Mouse (Mus musculus): Measurements from ENCODE around the gene Gm20388. TPM values are rescaled to one million over a fixed set of nuclear protein-coding genes. Genes with fewer than 3 reads are reported as not detected.
A peak's percentile ranks its signal among the peaks of the same experiment; 100 is the strongest.

The Gm20388 gene
- polyA plus RNA-seq, 1 experiment from 2014 or later = not detected

- Histone ChIP-seq H3K27ac (replicated peaks) (peak overlapping the region; percentile 35), H3K36me3 (ENCODE audit: control insufficient read depth, insufficient read depth, low read length) (no peaks in the 10 kb centered on the region), H3K4me1 (replicated peaks; ENCODE audit: control insufficient read depth, insufficient read depth) (peaks cover 4% of the 10 kb centered on the region; the same call in 1 of the 2 replicates), H3K27me3 (ENCODE audit: control insufficient read depth, insufficient read depth, low read length) (no peaks in the 10 kb centered on the region), H3K4me3 (ENCODE audit: low read depth, low read length) (no peak overlapping the region), H3K9me3 (ENCODE audit: control insufficient read depth, low read length) (no peaks in the 10 kb centered on the region), H3K4me2 (replicated peaks; ENCODE audit: low read depth) (no peak overlapping the region), H3K9ac (ENCODE audit: low read length) (no peak overlapping the region)
- ATAC-seq (ENCODE audit: low FRiP score, low TSS enrichment) (no peak), DNase-seq (ENCODE audit: low spot score) (no peak)
- WGBS = 78% methylated on average over 3 of the region's 3 CpGs
- TF ChIP-seq CTCF (IDR thresholded peaks at IDR 0.05; ENCODE audit: low read depth) = no peak
- TF ChIP-seq EP300 (optimal IDR thresholded peaks at IDR 0.05) = no peak
Measured at GRCm38 (mm10) chr8:122979424-122979823, 3068.8 kb downstream of the Gm20388 start.

GRCm38 (mm10) chr8:122979865-122980509 lies 3069.3 kb downstream of the Gm20388 start:
- Histone ChIP-seq H3K4me2 (replicated peaks; ENCODE audit: low read depth) (no peak overlapping the region), H3K4me3 (ENCODE audit: low read depth, low read length) (no peak overlapping the region), H3K9me3 (ENCODE audit: control insufficient read depth, low read length) (no peaks in the 10 kb centered on the region), H3K36me3 (ENCODE audit: control insufficient read depth, insufficient read depth, low read length) (no peaks in the 10 kb centered on the region), H3K4me1 (replicated peaks; ENCODE audit: control insufficient read depth, insufficient read depth) (peaks cover 4% of the 10 kb centered on the region; the same call in 1 of the 2 replicates), H3K9ac (ENCODE audit: low read length) (no peak overlapping the region), H3K27ac (replicated peaks) (peak overlapping the region; percentile 35), H3K27me3 (ENCODE audit: control insufficient read depth, insufficient read depth, low read length) (no peaks in the 10 kb centered on the region)
- DNase-seq (ENCODE audit: low spot score) (no peak), ATAC-seq (ENCODE audit: low FRiP score, low TSS enrichment) (no peak)
- TF ChIP-seq EP300 (optimal IDR thresholded peaks at IDR 0.05) (no peak), CTCF (IDR thresholded peaks at IDR 0.05; ENCODE audit: low read depth) (no peak)
- WGBS = 60% methylated on average over 10 of the region's 10 CpGs

GRCm38 (mm10) chr8:122981646-122982045 lies 3071.0 kb downstream of the Gm20388 start:
- 60% methylated on average over 5 of the region's 5 CpGs for WGBS
- Histone ChIP-seq H3K4me2 (replicated peaks; ENCODE audit: low read depth) (no peak overlapping the region), H3K9me3 (ENCODE audit: control insufficient read depth, low read length) (no peaks in the 10 kb centered on the region), H3K27ac (replicated peaks) (0 out of 2 replicates have a peak overlapping the region, but pooled peaks have one; percentile 18), H3K9ac (ENCODE audit: low read length) (no peak overlapping the region), H3K36me3 (ENCODE audit: control insufficient read depth, insufficient read depth, low read length) (no peaks in the 10 kb centered on the region), H3K27me3 (ENCODE audit: control insufficient read depth, insufficient read depth, low read length) (no peaks in the 10 kb centered on the region), H3K4me3 (ENCODE audit: low read depth, low read length) (no peak overlapping the region), H3K4me1 (replicated peaks; ENCODE audit: control insufficient read depth, insufficient read depth) (peaks cover 4% of the 10 kb centered on the region; the same call in 1 of the 2 replicates)
- TF ChIP-seq EP300 (optimal IDR thresholded peaks at IDR 0.05) (no peak), CTCF (IDR thresholded peaks at IDR 0.05; ENCODE audit: low read depth) (no peak)
- DNase-seq (ENCODE audit: low spot score) (no peak), ATAC-seq (ENCODE audit: low FRiP score, low TSS enrichment) (no peak)

GRCm38 (mm10) chr8:122983178-122983942 lies 3072.7 kb downstream of the Gm20388 start:
- H3K4me3 ChIP-seq (ENCODE audit: low read depth, low read length) = no peak overlapping the region
- H3K4me2 ChIP-seq (replicated peaks; ENCODE audit: low read depth) = no peak overlapping the region
- peaks cover 4% of the 10 kb centered on the region; the same call in 1 of the 2 replicates for H3K4me1 ChIP-seq (replicated peaks; ENCODE audit: control insufficient read depth, insufficient read depth)
- H3K27ac ChIP-seq (replicated peaks) = peak overlapping the region; percentile 63; the same call in 1 of the 2 replicates
- H3K27me3 ChIP-seq (ENCODE audit: control insufficient read depth, insufficient read depth, low read length) = no peaks in the 10 kb centered on the region
- no peaks in the 10 kb centered on the region for H3K9me3 ChIP-seq (ENCODE audit: control insufficient read depth, low read length)
- no peak overlapping the region for H3K9ac ChIP-seq (ENCODE audit: low read length)
- 71% methylated on average over 19 of the region's 19 CpGs for WGBS
- no peak for TF ChIP-seq EP300 (optimal IDR thresholded peaks at IDR 0.05)
- peak; percentile 33; the same call in 1 of the 2 replicates for TF ChIP-seq CTCF (IDR thresholded peaks at IDR 0.05; ENCODE audit: low read depth)
- ATAC-seq (ENCODE audit: low FRiP score, low TSS enrichment) (peak; percentile 74), DNase-seq (ENCODE audit: low spot score) (peak; percentile 65)
- no peaks in the 10 kb centered on the region for H3K36me3 ChIP-seq (ENCODE audit: control insufficient read depth, insufficient read depth, low read length)

GRCm38 (mm10) chr8:122984175-122984574 lies 3073.5 kb downstream of the Gm20388 start:
- no peak for DNase-seq (ENCODE audit: low spot score)
- Histone ChIP-seq H3K4me2 (replicated peaks; ENCODE audit: low read depth) (no peak overlapping the region), H3K4me1 (replicated peaks; ENCODE audit: control insufficient read depth, insufficient read depth) (peaks cover 4% of the 10 kb centered on the region; the same call in 1 of the 2 replicates), H3K9ac (ENCODE audit: low read length) (no peak overlapping the region), H3K4me3 (ENCODE audit: low read depth, low read length) (no peak overlapping the region), H3K9me3 (ENCODE audit: control insufficient read depth, low read length) (no peaks in the 10 kb centered on the region), H3K36me3 (ENCODE audit: control insufficient read depth, insufficient read depth, low read length) (no peaks in the 10 kb centered on the region), H3K27ac (replicated peaks) (no peak overlapping the region), H3K27me3 (ENCODE audit: control insufficient read depth, insufficient read depth, low read length) (no peaks in the 10 kb centered on the region)
- ATAC-seq (ENCODE audit: low FRiP score, low TSS enrichment) = no peak
- TF ChIP-seq CTCF (IDR thresholded peaks at IDR 0.05; ENCODE audit: low read depth) (no peak), EP300 (optimal IDR thresholded peaks at IDR 0.05) (no peak)
- WGBS = 90% methylated on average over 3 of the region's 3 CpGs
